Mouse (Mus musculus) heart, embryonic 13.5 days (tissue): ENCODE results near the gene Agbl5. TPM values are rescaled to one million over a fixed set of nuclear protein-coding genes. Genes with fewer than 3 reads are reported as not detected.

ENCODE experiments used
- ATAC-seq: fragments of 200-750 bp; cut with Nextera tagmentation; 2 replicates; pipeline ENCODE4 v1.8.0; 2017; ENCODE audit warnings: moderate TSS enrichment; ENCODE audit not compliant: insufficient number of reproducible peaks, low FRiP score, low TSS enrichment; ENCODE audit errors: extremely low read depth
- H3K27ac ChIP-seq: fragments of 300-500 bp; sonication (generic); replicated peaks from 2 replicates; pipeline ENCODE4 v1.5.1; 2015; ENCODE audit warnings: moderate library complexity, mild to moderate bottlenecking, inconsistent platforms
- H3K27me3 ChIP-seq: fragments of 300-500 bp; sonication (generic); replicated peaks from 2 replicates; pipeline ENCODE4 v1.6.1; 2015; ENCODE audit warnings: mild to moderate bottlenecking, inconsistent platforms
- H3K36me3 ChIP-seq: fragments of 300-500 bp; sonication (generic); 2 replicates; pipeline ENCODE4 v1.6.1; 2015; ENCODE audit warnings: mild to moderate bottlenecking, inconsistent platforms
- H3K4me1 ChIP-seq: fragments of 300-500 bp; sonication (generic); 2 replicates; pipeline ENCODE4 v1.6.1; 2015; ENCODE audit warnings: inconsistent platforms
- H3K4me2 ChIP-seq: fragments of 300-500 bp; sonication (generic); 2 replicates; pipeline ENCODE4 v1.6.1; 2015; ENCODE audit warnings: inconsistent platforms, mild to moderate bottlenecking, moderate library complexity
- H3K4me3 ChIP-seq: fragments of 300-500 bp; sonication (generic); 2 replicates; pipeline ENCODE4 v1.5.1; 2015; ENCODE audit warnings: moderate library complexity, mild to moderate bottlenecking, inconsistent platforms
- H3K9ac ChIP-seq: fragments of 300-500 bp; sonication (generic); 2 replicates; pipeline ENCODE4 v1.6.1; 2015; ENCODE audit warnings: inconsistent platforms, mild to moderate bottlenecking, moderate library complexity
- H3K9me3 ChIP-seq: fragments of 300-500 bp; sonication (generic); 2 replicates; pipeline ENCODE4 v1.6.1; 2016; ENCODE audit warnings: inconsistent platforms
- WGBS: fragments of 180-500 bp; shearing (Covaris S2); methylation state at CpG from one replicate; pipeline ENCODE4 v1.1.7; 2015; ENCODE audit warnings: mixed read lengths; 5-methylcytosine and 5-hydroxymethylcytosine counted together
- polyA plus RNA-seq: library from polyadenylated mRNA; unstranded; fragments of >200 nt; fragmentation: Nextera tagmentation; extraction: Ambion mirVana; gene quantifications from 2 replicates; pipeline ENCODE4 v1.2.1, GENCODE M21; 2015

The Agbl5 gene
- polyA plus RNA-seq, 1 experiment from 2014 or later = 11.5 TPM

DNA sequence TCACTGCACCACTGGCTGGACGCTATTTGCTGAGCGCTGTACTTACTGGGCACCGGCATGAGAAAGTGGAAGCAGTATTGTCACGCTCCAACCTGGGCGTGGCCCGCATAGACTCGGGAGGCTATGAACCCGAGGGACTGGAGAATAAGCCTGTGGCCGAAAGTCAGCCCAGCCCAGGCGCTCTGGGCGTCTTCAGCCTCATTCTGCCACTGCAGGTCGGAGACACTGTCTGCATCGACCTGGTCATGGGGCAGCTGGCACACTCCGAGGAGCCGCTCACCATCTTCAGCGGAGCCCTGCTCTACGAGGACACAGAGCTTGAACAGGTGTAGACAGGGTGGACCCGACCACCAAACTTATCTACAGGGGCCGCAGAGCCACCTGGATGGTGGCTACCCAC is 32.1 kb downstream of the Agbl5 start:
- Histone ChIP-seq H3K9ac (peak overlapping the region; percentile 61; the same call in 1 of the 2 replicates), H3K4me2 (peak overlapping the region; percentile 79), H3K9me3 (no peaks in the 10 kb centered on the region), H3K27ac (no peak overlapping the region), H3K27me3 (peaks cover 2% of the 10 kb centered on the region; the same call in 1 of the 2 replicates), H3K4me1 (peaks cover 54% of the 10 kb centered on the region), H3K4me3 (0 out of 2 replicates have a peak overlapping the region, but pooled peaks have one; percentile 64), H3K36me3 (peaks cover 46% of the 10 kb centered on the region)
- WGBS = 61% methylated on average over 19 of the region's 19 CpGs
- no peak for ATAC-seq

- Histone ChIP-seq H3K4me3 (peak within 1 kb of the TSS; percentile 64), H3K27ac (peak within 1 kb of the TSS; percentile 81), H3K27me3 (peaks cover 2% of the 10 kb centered on the region; the same call in 1 of the 2 replicates), H3K4me2 (peak within 1 kb of the TSS; percentile 79), H3K36me3 (peaks cover 46% of the 10 kb centered on the region), H3K9ac (peak within 1 kb of the TSS; percentile 81), H3K9me3 (no peaks in the 10 kb centered on the region), H3K4me1 (peaks cover 46% of the 10 kb centered on the region)
- under 1% methylated on average over 39 of the region's 40 CpGs for WGBS
- ATAC-seq = peak; percentile 72
Measured at GRCm38 (mm10) chr5:30921256-30922033, 33.0 kb downstream of the Agbl5 start, which contains the start of gene Khk. Gene Khk (plus strand): TSS chr5:30921431.

GRCm38 (mm10) chr5:30922581-30923041 is 34.1 kb downstream of the Agbl5 start:
- H3K27ac ChIP-seq = peak overlapping the region; percentile 81
- H3K36me3 ChIP-seq = peaks cover 35% of the 10 kb centered on the region
- H3K9me3 ChIP-seq = no peaks in the 10 kb centered on the region
- no peak for ATAC-seq
- H3K4me2 ChIP-seq = peak overlapping the region; percentile 79
- peak overlapping the region; percentile 81 for H3K9ac ChIP-seq
- H3K27me3 ChIP-seq = peaks cover 2% of the 10 kb centered on the region; the same call in 1 of the 2 replicates
- 44% methylated on average over 10 of the region's 10 CpGs for WGBS
- peaks cover 35% of the 10 kb centered on the region for H3K4me1 ChIP-seq
- peak overlapping the region; percentile 64 for H3K4me3 ChIP-seq

- Histone ChIP-seq H3K9ac (peak overlapping the region; percentile 81; the same call in 1 of the 2 replicates), H3K9me3 (no peaks in the 10 kb centered on the region), H3K4me1 (peaks cover 36% of the 10 kb centered on the region), H3K4me3 (peak overlapping the region; percentile 64; the same call in 1 of the 2 replicates), H3K27ac (no peak overlapping the region), H3K36me3 (peaks cover 30% of the 10 kb centered on the region), H3K4me2 (peak overlapping the region; percentile 79), H3K27me3 (peaks cover 2% of the 10 kb centered on the region; the same call in 1 of the 2 replicates)
- no peak for ATAC-seq
- WGBS = 74% methylated on average over 6 of the region's 6 CpGs
Measured at GRCm38 (mm10) chr5:30923119-30923518, 34.6 kb downstream of the Agbl5 start.

- peaks cover 15% of the 10 kb centered on the region for H3K36me3 ChIP-seq
- H3K9ac ChIP-seq = no peak overlapping the region
- H3K4me2 ChIP-seq = no peak overlapping the region
- peaks cover 34% of the 10 kb centered on the region for H3K4me1 ChIP-seq
- no peak overlapping the region for H3K27ac ChIP-seq
- no peaks in the 10 kb centered on the region for H3K9me3 ChIP-seq
- 82% methylated on average over 8 of the region's 8 CpGs for WGBS
- no peak overlapping the region for H3K4me3 ChIP-seq
- peaks cover 2% of the 10 kb centered on the region; the same call in 1 of the 2 replicates for H3K27me3 ChIP-seq
- ATAC-seq = no peak
Measured at GRCm38 (mm10) chr5:30924614-30925013, 36.1 kb downstream of the Agbl5 start.

DNA sequence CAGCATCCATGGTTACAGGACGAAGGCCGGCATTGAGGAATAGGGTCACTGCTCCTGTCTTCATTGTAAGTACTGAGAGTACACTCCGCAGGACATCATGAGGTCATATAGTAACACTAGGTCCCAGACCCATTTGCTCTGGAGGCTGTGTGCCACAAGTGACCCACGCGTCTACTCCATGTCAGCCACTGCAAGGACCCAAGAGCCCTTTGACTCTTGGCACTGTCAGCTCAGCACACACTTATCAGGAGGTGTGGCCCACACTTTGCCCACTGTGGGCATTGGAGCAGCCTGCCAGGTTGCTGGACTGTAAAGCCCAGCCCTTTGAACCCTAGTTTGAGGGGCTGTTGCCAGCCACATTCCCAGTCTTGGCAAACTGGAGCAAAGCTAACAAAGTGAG is 36.7 kb downstream of the Agbl5 start:
- no peak overlapping the region for H3K4me2 ChIP-seq
- no peak overlapping the region for H3K27ac ChIP-seq
- no peak overlapping the region for H3K9ac ChIP-seq
- no peaks in the 10 kb centered on the region for H3K9me3 ChIP-seq
- no peak for ATAC-seq
- peaks cover 10% of the 10 kb centered on the region; the same call in 1 of the 2 replicates for H3K36me3 ChIP-seq
- H3K27me3 ChIP-seq = peaks cover 2% of the 10 kb centered on the region; the same call in 1 of the 2 replicates
- peaks cover 34% of the 10 kb centered on the region for H3K4me1 ChIP-seq
- H3K4me3 ChIP-seq = no peak overlapping the region
- 92% methylated on average over 5 of the region's 5 CpGs for WGBS

GRCm38 (mm10) chr5:30926073-30926472 is 37.6 kb downstream of the Agbl5 start:
- no peak for ATAC-seq
- no peaks in the 10 kb centered on the region for H3K9me3 ChIP-seq
- H3K9ac ChIP-seq = no peak overlapping the region
- peaks cover 30% of the 10 kb centered on the region for H3K4me1 ChIP-seq
- H3K4me3 ChIP-seq = no peak overlapping the region
- H3K27me3 ChIP-seq = peaks cover 2% of the 10 kb centered on the region; the same call in 1 of the 2 replicates
- no peak overlapping the region for H3K27ac ChIP-seq
- H3K36me3 ChIP-seq = 0 out of 2 replicates have a peak, but pooled peaks cover 1% of the 10 kb centered on the region
- no peak overlapping the region for H3K4me2 ChIP-seq
- 77% methylated on average over 2 of the region's 2 CpGs for WGBS

- WGBS = 35% methylated on average over 7 of the region's 7 CpGs
- ATAC-seq = no peak
- H3K4me2 ChIP-seq = peak overlapping the region; percentile 58
Measured at GRCm38 (mm10) chr5:30927945-30928529, 39.5 kb downstream of the Agbl5 start.

GRCm38 (mm10) chr5:30930121-30930520 is 41.6 kb downstream of the Agbl5 start:
- Histone ChIP-seq H3K4me2 (no peak overlapping the region), H3K9me3 (no peaks in the 10 kb centered on the region), H3K9ac (no peak overlapping the region), H3K36me3 (no peaks in the 10 kb centered on the region), H3K4me3 (no peak overlapping the region), H3K27me3 (0 out of 2 replicates have a peak, but pooled peaks cover 2% of the 10 kb centered on the region), H3K4me1 (peaks cover 14% of the 10 kb centered on the region), H3K27ac (no peak overlapping the region)
- 50% methylated on average over 4 of the region's 4 CpGs for WGBS
- ATAC-seq = no peak

More at GRCm38 (mm10) chr5:30927945-30928529, 39.5 kb downstream of the Agbl5 start:
- H3K27me3 ChIP-seq = peaks cover 2% of the 10 kb centered on the region; the same call in 1 of the 2 replicates
- H3K9me3 ChIP-seq = no peaks in the 10 kb centered on the region
- H3K27ac ChIP-seq = no peak overlapping the region
- no peak overlapping the region for H3K9ac ChIP-seq
- H3K36me3 ChIP-seq = no peaks in the 10 kb centered on the region
- H3K4me1 ChIP-seq = peaks cover 18% of the 10 kb centered on the region
- H3K4me3 ChIP-seq = peak overlapping the region; percentile 16; the same call in 1 of the 2 replicates

DNA sequence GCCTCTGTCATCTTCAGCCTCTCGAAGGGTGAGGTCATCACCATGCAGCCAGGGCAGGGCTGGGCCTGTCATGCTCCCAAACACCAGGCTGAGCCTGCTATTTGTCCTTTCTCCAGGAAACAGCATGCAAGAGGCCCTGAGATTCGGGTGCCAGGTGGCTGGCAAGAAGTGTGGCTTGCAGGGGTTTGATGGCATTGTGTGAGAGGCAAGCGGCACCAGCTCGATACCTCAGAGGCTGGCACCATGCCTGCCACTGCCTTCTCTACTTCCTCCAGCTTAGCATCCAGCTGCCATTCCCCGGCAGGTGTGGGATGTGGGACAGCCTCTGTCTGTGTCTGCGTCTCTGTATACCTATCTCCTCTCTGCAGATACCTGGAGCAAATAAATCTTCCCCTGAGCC is 42.4 kb downstream of the Agbl5 start:
- no peak for ATAC-seq
- Histone ChIP-seq H3K4me1 (peaks cover 14% of the 10 kb centered on the region), H3K27me3 (no peaks in the 10 kb centered on the region), H3K9me3 (no peaks in the 10 kb centered on the region), H3K27ac (no peak overlapping the region), H3K36me3 (no peaks in the 10 kb centered on the region), H3K4me3 (no peak overlapping the region), H3K4me2 (no peak overlapping the region), H3K9ac (no peak overlapping the region)
- WGBS = 71% methylated on average over 6 of the region's 6 CpGs

- no peak for ATAC-seq
- WGBS = 52% methylated on average over 4 of the region's 4 CpGs
Measured at GRCm38 (mm10) chr5:30931378-30931777, 42.9 kb downstream of the Agbl5 start.

More at GRCm38 (mm10) chr5:30931378-30931777, 42.9 kb downstream of the Agbl5 start:
- no peaks in the 10 kb centered on the region for H3K9me3 ChIP-seq
- H3K27ac ChIP-seq = no peak overlapping the region
- no peaks in the 10 kb centered on the region for H3K36me3 ChIP-seq
- no peak overlapping the region for H3K4me3 ChIP-seq
- H3K27me3 ChIP-seq = no peaks in the 10 kb centered on the region
- no peak overlapping the region for H3K4me2 ChIP-seq
- H3K9ac ChIP-seq = no peak overlapping the region
- peaks cover 14% of the 10 kb centered on the region for H3K4me1 ChIP-seq
